Mouse (Mus musculus) megakaryocyte, embryonic 14.5 days (primary cell): Measurements from ENCODE around the gene Cactin.

ENCODE experiments used
- FLI1 ChIP-seq: IDR thresholded peaks from 2 replicates; pipeline ENCODE4 v1.6.1; 2012; ENCODE audit warnings: low read length, inconsistent platforms, mixed read lengths
- GATA1 ChIP-seq: IDR thresholded peaks from 3 replicates; pipeline ENCODE4 v1.6.1; 2012; ENCODE audit warnings: mixed read lengths, low read length, inconsistent platforms, borderline replicate concordance

- TF ChIP-seq GATA1 (no peak), FLI1 (no peak)
Measured at GRCm38 (mm10) chr10:81330007-81330406, 9.1 kb downstream of the Cactin start.
